Mouse (Mus musculus) cortical plate, adult 2 months (tissue): ENCODE data around the gene Cabin1.

ENCODE experiments used
- CTCF ChIP-seq: fragments of 200-500 bp; IDR thresholded peaks from 2 replicates; pipeline ENCODE4 v1.5.1; 2011; ENCODE audit warnings: mild to moderate bottlenecking, control low read depth, low read length; ENCODE audit not compliant: insufficient read depth; ENCODE audit errors: extremely low read depth
- POLR2A ChIP-seq: fragments of 200-500 bp; IDR thresholded peaks from 2 replicates; pipeline ENCODE4 v1.6.1; 2011; ENCODE audit warnings: mild to moderate bottlenecking, low read length, control low read depth; ENCODE audit not compliant: insufficient read depth; ENCODE audit errors: extremely low read depth

GRCm38 (mm10) chr10:75774587-75774986, 10.4 kb upstream of the Cabin1 start:
- TF ChIP-seq POLR2A: no peak
- TF ChIP-seq CTCF: no peak
